Mouse (Mus musculus) midbrain, embryonic 12.5 days (tissue): ENCODE results near the gene Gm8127. TPM values are rescaled to one million over a fixed set of nuclear protein-coding genes. Genes with fewer than 3 reads are reported as not detected.
"Not testable (repeated sequence)": the region's sequence is repeated elsewhere in the genome, so short reads cannot be mapped to it uniquely, and the experiment has no call there.

Source experiments
- ATAC-seq: fragments of 200-750 bp; cut with Nextera tagmentation; 2 replicates; pipeline ENCODE4 v1.8.0; 2017; ENCODE audit warnings: low read depth, moderate TSS enrichment, moderate library complexity; ENCODE audit not compliant: low FRiP score
- H3K27ac ChIP-seq: fragments of 300-500 bp; sonication (generic); replicated peaks from 2 replicates; pipeline ENCODE4 v1.5.1; 2016; ENCODE audit warnings: mild to moderate bottlenecking
- H3K27me3 ChIP-seq: fragments of 300-500 bp; sonication (generic); 2 replicates; pipeline ENCODE4 v1.6.1; 2016; ENCODE audit warnings: mild to moderate bottlenecking
- H3K36me3 ChIP-seq: fragments of 300-500 bp; sonication (generic); 2 replicates; pipeline ENCODE4 v1.6.1; 2016
- H3K4me1 ChIP-seq: fragments of 300-500 bp; sonication (generic); 2 replicates; pipeline ENCODE4 v1.6.1; 2016
- H3K4me2 ChIP-seq: fragments of 300-500 bp; sonication (generic); replicated peaks from 2 replicates; pipeline ENCODE4 v1.6.1; 2016; ENCODE audit warnings: mild to moderate bottlenecking, moderate library complexity
- H3K4me3 ChIP-seq: fragments of 300-500 bp; sonication (generic); 2 replicates; pipeline ENCODE4 v1.5.1; 2016; ENCODE audit warnings: mild to moderate bottlenecking
- H3K9ac ChIP-seq: fragments of 300-500 bp; sonication (generic); replicated peaks from 2 replicates; pipeline ENCODE4 v1.6.1; 2016; ENCODE audit warnings: mild to moderate bottlenecking, moderate library complexity
- H3K9me3 ChIP-seq: fragments of 300-500 bp; sonication (generic); 2 replicates; pipeline ENCODE4 v1.6.1; 2016; ENCODE audit warnings: mild to moderate bottlenecking
- WGBS: fragments of 180-500 bp; shearing (Covaris S2); methylation state at CpG from one replicate; pipeline ENCODE4 v1.1.7; 2016; 5-methylcytosine and 5-hydroxymethylcytosine counted together
- polyA plus RNA-seq: library from polyadenylated mRNA; unstranded; fragments of >200 nt; fragmentation: Nextera tagmentation; extraction: Ambion mirVana; gene quantifications from 2 replicates; pipeline ENCODE4 v1.2.1, GENCODE M21; 2016

Gm8127 gene
- not detected in 2 replicates for polyA plus RNA-seq

GRCm38 (mm10) chr14:43293503-43293902, at the start of gene Gm8127:
Gene Gm8127 (minus strand): TSS chr14:43293832.
- not testable (repeated sequence) for H3K4me3 ChIP-seq, H3K36me3 ChIP-seq, ATAC-seq, H3K4me2 ChIP-seq, H3K9ac ChIP-seq, H3K27ac ChIP-seq, H3K27me3 ChIP-seq, H3K9me3 ChIP-seq, H3K4me1 ChIP-seq
- WGBS: 79% methylated on average over 3 of the region's 3 CpGs

DNA sequence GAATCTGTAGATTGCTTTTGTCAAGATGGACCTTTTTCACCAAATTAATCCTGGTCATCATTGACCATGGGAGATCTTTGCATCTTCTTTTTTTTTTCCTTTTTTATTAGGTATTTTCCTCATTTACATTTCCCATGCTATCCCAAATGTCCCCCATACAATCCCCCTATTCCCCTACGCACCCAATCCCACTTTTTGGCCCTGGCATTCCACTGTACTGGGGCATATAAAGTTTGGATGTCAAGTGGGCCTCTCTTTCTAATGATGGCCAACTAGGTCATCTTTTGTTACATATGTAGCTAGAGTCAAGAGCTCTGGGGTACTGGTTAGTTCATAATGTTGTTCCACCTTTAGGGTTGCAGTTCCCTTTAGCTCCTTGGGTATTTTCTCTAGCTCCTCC, 44.0 kb upstream of the Gm8127 start:
- H3K36me3 ChIP-seq: not testable (repeated sequence)
- WGBS: 71% methylated on average over 1 of the region's 1 CpGs

DNA sequence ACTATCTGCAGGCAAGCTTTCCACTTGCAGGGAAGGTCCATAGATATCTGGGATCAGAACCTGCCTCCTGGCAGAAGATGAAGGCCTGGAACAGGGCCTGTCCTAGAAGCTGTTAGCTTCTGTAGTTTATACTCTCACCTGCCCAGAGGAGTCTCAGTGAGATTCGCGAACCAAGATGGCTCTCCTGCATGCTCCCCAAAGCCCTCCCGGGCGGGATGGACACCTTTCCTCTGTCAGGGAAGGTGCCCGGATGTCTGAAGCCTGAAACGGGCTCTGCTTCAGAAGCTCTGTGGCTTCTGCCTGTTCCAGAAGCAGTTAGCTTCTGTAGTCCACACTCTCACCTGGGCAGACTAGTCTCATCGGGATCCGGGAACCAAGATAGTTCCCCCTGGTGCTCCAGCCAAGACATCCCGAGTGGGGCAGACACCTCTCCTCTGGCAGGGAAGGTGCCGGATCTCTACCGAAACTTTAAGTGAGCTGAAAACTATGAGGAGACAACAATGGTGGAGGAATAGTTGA, 37.8 kb upstream of the Gm8127 start:
- H3K9me3 ChIP-seq, H3K9ac ChIP-seq, H3K4me1 ChIP-seq, ATAC-seq, H3K36me3 ChIP-seq, H3K4me2 ChIP-seq, H3K27ac ChIP-seq, H3K27me3 ChIP-seq, H3K4me3 ChIP-seq: not testable (repeated sequence)
- 94% methylated on average over 11 of the region's 11 CpGs for WGBS

More for the DNA sequence above, 44.0 kb upstream of the Gm8127 start:
- not testable (repeated sequence) for H3K9ac ChIP-seq, H3K4me1 ChIP-seq, H3K4me2 ChIP-seq, H3K27me3 ChIP-seq, H3K27ac ChIP-seq, H3K4me3 ChIP-seq, H3K9me3 ChIP-seq, ATAC-seq

GRCm38 (mm10) chr14:43328603-43329002, 35.0 kb upstream of the Gm8127 start:
- H3K9me3 ChIP-seq, H3K4me1 ChIP-seq, ATAC-seq, H3K27me3 ChIP-seq, H3K4me2 ChIP-seq, H3K4me3 ChIP-seq, H3K36me3 ChIP-seq, H3K9ac ChIP-seq, H3K27ac ChIP-seq: not testable (repeated sequence)
- 75% methylated on average over 2 of the region's 2 CpGs for WGBS

- H3K27me3 ChIP-seq, H3K4me3 ChIP-seq, H3K4me1 ChIP-seq, ATAC-seq, H3K4me2 ChIP-seq, H3K27ac ChIP-seq, H3K36me3 ChIP-seq, H3K9me3 ChIP-seq, H3K9ac ChIP-seq: not testable (repeated sequence)
Observed at GRCm38 (mm10) chr14:43319516-43319915, 25.9 kb upstream of the Gm8127 start.

DNA sequence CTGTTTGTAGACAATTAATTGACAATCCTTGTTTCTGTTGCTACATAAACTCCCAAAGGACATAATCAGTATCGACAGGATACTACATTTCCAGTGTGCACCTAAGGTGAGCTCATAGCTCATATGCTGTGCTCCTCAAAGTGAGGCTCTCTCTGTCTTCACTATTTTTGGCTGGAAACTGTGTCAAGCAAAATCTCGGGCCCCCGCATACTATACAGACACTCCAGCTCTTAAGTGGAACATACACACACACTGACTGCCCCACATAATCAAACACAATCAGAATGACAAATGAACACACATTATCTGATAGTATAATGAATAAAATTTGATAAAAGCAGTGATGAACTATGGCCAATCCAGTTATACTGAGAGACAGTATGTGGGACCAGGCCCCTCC, 15.0 kb downstream of the Gm8127 start:
- ATAC-seq, H3K27ac ChIP-seq, H3K9me3 ChIP-seq, H3K4me3 ChIP-seq, H3K4me2 ChIP-seq, H3K36me3 ChIP-seq, H3K9ac ChIP-seq, H3K27me3 ChIP-seq, H3K4me1 ChIP-seq: not testable (repeated sequence)
- WGBS: 83% methylated on average over 3 of the region's 3 CpGs

DNA sequence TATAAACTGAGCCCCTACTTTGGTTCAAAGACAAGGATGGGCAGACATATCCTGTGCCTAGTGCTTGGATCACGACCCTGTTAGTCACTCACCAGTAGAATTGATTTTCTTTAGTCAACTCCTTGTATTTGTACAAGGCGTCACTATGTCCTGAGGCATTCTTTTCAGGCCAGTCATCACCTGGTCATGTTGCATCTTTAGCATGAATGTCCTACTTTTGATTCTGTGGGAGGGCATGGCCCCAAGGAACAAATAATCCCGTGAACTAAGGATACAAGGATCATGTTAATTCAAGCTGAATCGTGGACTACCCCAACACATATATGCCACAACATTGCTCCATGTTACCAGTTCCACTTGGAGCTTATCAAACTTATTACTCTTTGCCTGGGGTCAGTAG, 15.5 kb downstream of the Gm8127 start:
- not testable (repeated sequence) for H3K4me1 ChIP-seq, H3K9ac ChIP-seq, H3K36me3 ChIP-seq, H3K4me2 ChIP-seq, ATAC-seq, H3K27me3 ChIP-seq, H3K4me3 ChIP-seq, H3K9me3 ChIP-seq, H3K27ac ChIP-seq
- 73% methylated on average over 4 of the region's 4 CpGs for WGBS

GRCm38 (mm10) chr14:43277468-43277867, 16.2 kb downstream of the Gm8127 start:
- not testable (repeated sequence) for H3K27ac ChIP-seq, H3K9me3 ChIP-seq, H3K4me3 ChIP-seq, H3K4me1 ChIP-seq, H3K27me3 ChIP-seq, H3K4me2 ChIP-seq, H3K36me3 ChIP-seq, H3K9ac ChIP-seq, ATAC-seq
- WGBS: 62% methylated on average over 2 of the region's 2 CpGs

DNA sequence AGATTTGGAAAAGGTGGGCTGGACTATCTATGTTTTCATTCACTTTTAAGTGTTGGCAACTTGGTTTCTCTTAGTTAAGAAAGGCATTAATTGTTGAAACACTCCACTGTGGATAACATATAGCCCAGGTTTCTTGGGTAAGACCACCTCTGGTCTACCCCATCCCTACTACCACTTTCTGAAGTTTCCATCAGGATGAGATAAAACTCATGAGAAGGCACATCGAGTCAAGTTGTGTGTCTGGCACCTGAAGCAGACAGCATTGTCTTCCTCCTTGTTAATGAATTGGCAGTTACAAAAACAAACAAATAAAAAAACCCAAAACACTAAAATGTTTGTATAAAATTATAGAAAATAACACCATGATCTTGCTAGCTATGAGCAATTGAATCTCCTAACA, 17.9 kb downstream of the Gm8127 start:
- not testable (repeated sequence) for H3K27me3 ChIP-seq, H3K27ac ChIP-seq, ATAC-seq, H3K9me3 ChIP-seq, H3K4me1 ChIP-seq, H3K9ac ChIP-seq, H3K36me3 ChIP-seq, H3K4me2 ChIP-seq, H3K4me3 ChIP-seq
- 90% methylated on average over 1 of the region's 1 CpGs for WGBS

GRCm38 (mm10) chr14:43274986-43275511, 18.6 kb downstream of the Gm8127 start, which contains the start of gene Gm9732:
Gene Gm9732 (plus strand): TSS chr14:43275036.
- not testable (repeated sequence) for ATAC-seq, H3K9ac ChIP-seq, H3K27ac ChIP-seq, H3K27me3 ChIP-seq, H3K36me3 ChIP-seq, H3K9me3 ChIP-seq, H3K4me2 ChIP-seq, H3K4me3 ChIP-seq, H3K4me1 ChIP-seq
- 85% methylated on average over 8 of the region's 8 CpGs for WGBS

DNA sequence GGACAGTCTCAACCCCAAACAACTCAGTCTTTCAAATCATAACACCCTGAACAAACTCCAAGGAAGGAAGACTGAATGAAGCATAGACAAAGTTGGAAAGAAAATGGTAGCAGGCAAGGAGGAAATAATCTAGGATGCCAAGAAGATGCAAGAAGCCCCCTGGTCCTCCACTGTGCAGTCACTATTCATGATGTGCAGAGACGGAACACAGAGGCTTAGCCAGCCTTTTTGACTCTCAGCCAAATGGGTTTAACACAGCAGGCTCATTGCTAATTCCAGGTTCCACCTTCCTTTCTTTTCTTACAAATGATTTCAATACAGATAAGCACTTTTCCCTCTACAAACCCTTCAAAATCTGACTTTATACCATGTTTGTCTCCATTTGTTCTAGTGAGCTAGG, 20.5 kb downstream of the Gm8127 start:
- H3K27ac ChIP-seq: not testable (repeated sequence)
- WGBS: 57% methylated on average over 1 of the region's 1 CpGs

GRCm38 (mm10) chr14:43269211-43269610, 24.4 kb downstream of the Gm8127 start:
- H3K9me3 ChIP-seq, H3K4me3 ChIP-seq, ATAC-seq, H3K27ac ChIP-seq, H3K9ac ChIP-seq, H3K27me3 ChIP-seq, H3K4me2 ChIP-seq, H3K4me1 ChIP-seq, H3K36me3 ChIP-seq: not testable (repeated sequence)
- 90% methylated on average over 3 of the region's 3 CpGs for WGBS

More for the DNA sequence above, 20.5 kb downstream of the Gm8127 start:
- H3K4me3 ChIP-seq, H3K36me3 ChIP-seq, H3K9me3 ChIP-seq, H3K4me2 ChIP-seq, ATAC-seq, H3K9ac ChIP-seq, H3K4me1 ChIP-seq, H3K27me3 ChIP-seq: not testable (repeated sequence)

- not testable (repeated sequence) for H3K27me3 ChIP-seq, H3K9me3 ChIP-seq, H3K36me3 ChIP-seq, H3K27ac ChIP-seq, H3K9ac ChIP-seq, H3K4me2 ChIP-seq, H3K4me3 ChIP-seq, H3K4me1 ChIP-seq, ATAC-seq
- WGBS: 49% methylated on average over 2 of the region's 2 CpGs
Observed at GRCm38 (mm10) chr14:43268521-43269084, 25.0 kb downstream of the Gm8127 start.
